Mouse (Mus musculus): Measurements from ENCODE around the gene Dcx.

Gene Dcx

DNA sequence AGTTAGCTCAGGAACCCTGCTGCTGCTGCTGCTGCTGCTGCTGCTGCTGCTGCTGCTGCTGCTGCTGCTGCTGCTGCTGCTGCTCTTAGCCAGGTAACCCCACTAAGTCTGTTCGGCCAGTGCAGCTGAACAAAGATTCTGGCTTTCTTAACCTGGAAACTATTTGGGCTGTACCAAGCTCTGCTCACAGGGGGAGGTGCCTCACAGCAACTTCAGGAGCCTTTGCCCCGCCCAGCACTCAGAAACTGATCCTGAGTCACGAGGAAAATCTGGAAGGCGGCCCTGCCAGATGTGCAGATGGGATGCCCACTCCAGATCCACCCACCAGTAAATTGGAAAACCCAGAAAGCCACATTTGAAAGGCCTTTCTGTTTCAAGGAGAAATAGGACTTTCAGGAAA, 105.9 kb downstream of the Dcx start, which contains the start of gene Capn6:
Gene Capn6, minus strand, starts transcription at position 203 of the 400 bp plus-strand sequence.
- DNase-seq (ENCODE audit: low read depth, low spot score), result no peak

DNA sequence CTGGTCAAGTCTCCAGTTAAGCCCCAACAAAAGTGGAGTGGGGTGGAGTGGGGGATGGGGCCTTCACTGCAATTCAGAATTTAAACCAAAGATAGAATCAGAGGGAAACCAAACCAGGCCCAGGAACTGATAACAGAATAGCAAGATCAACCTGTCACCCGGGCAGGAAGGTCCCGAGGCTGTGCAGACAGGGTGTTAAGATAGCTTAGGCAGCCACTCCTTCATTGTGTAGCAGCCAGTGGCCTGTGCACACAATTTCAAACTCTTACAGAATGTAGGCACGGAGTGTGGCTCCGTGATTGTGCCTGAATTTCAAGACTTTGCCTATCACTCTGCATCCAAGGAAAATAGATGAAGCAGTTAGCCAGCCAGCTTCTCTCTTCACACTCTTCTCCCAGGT, 106.6 kb downstream of the Dcx start:
- DNase-seq (ENCODE audit: low read depth, low spot score), result no peak

DNA sequence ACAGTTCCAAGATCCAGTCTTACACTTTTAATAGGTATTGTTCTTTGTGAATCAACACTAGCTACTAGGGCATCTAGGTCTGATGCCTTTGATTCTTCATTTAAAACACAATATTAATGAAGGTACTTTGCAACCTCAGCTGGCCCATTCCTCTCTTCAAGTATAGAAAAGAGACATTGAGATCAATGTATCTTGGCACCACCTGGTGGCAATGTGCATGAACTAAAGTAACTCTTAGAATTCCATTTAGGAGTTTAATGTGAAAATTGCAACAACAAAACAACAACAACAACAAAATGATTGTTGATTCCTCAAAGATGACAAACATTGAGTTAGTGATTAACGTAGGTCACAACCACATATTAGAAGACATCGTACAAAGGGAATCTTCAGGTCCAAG, 114.2 kb downstream of the Dcx start:
- DNase-seq (ENCODE audit: low read depth, low spot score), result no peak

DNA sequence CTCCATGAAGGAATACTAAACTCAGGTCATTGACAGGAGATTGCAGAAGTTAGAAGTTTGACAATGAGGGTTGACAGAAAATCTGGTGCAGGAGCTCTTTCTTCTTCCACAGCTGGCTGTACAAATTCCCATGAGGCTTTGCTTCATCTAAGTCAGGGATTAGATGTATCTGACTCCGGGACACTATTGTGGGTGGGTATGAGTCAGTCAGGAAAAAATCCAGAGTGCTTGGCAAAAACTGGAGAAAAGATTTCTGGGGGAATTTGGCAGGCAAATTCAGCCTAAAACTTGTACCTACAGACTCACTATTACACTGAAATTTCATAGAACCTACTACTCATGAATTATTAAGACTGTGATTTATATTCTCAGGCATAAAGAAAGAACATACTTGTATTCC, 117.2 kb downstream of the Dcx start:
- DNase-seq (ENCODE audit: low read depth, low spot score), result no peak
